Mouse (Mus musculus) granulocyte monocyte progenitor cell, adult 5-6 weeks (primary cell): ENCODE results near the gene Cyb5rl. TPM values are rescaled to one million over a fixed set of nuclear protein-coding genes. Genes with fewer than 3 reads are reported as not detected.

ENCODE experiments used
- total RNA-seq, 2 experiments: library from RNA; stranded (forward) in 1 of 2; stranded (reverse) in 1 of 2; fragments of 200-712, 200-1000 nt in 1 of 2; fragments of >200 nt in 1 of 2; fragmentation: Nextera tagmentation in 1 of 2; gene quantifications; 2 replicates each; pipeline ENCODE4 v1.2.3; 2014 to 2017

Cyb5rl gene
- total RNA-seq, 2 experiments from 2014 or later, result 8.8 to 10.9 TPM

Other genes with a start within 250 kb of the Cyb5rl start
- gene Ssbp3, start 156.3 kb upstream of the Cyb5rl start, total RNA-seq (2014; fragmentation: Nextera tagmentation), result 43.2 and 54.1 TPM in 2 replicates
- gene Ssbp3, start 156.3 kb upstream of the Cyb5rl start, total RNA-seq (2017), result 12.9 and 19.2 TPM in 2 replicates
- gene Mrpl37, start 120 bp upstream of the Cyb5rl start, total RNA-seq (2014; fragmentation: Nextera tagmentation), result 78.5 and 105 TPM in 2 replicates
- 56.6 and 61.0 TPM in 2 replicates for gene Mrpl37, start 120 bp upstream of the Cyb5rl start, total RNA-seq (2017)
- not detected in 2 replicates for gene Cdcp2, start 29.9 kb downstream of the Cyb5rl start, total RNA-seq (2014; fragmentation: Nextera tagmentation)
- not detected in 2 replicates for gene Cdcp2, start 29.9 kb downstream of the Cyb5rl start, total RNA-seq (2017)
- 154 and 171 TPM in 2 replicates for gene Tmem59, start 111.4 kb downstream of the Cyb5rl start, total RNA-seq (2014; fragmentation: Nextera tagmentation)
- 140 and 182 TPM in 2 replicates for gene Tmem59, start 111.4 kb downstream of the Cyb5rl start, total RNA-seq (2017)
- 17.6 and 36.5 TPM in 2 replicates for gene Tceanc2, start 112.1 kb downstream of the Cyb5rl start, total RNA-seq (2014; fragmentation: Nextera tagmentation)
- 23.3 and 28.8 TPM in 2 replicates for gene Tceanc2, start 112.1 kb downstream of the Cyb5rl start, total RNA-seq (2017)
- not detected in 2 replicates for gene Ldlrad1, start 142.2 kb downstream of the Cyb5rl start, total RNA-seq (2014; fragmentation: Nextera tagmentation)
- not detected in 2 replicates for gene Ldlrad1, start 142.2 kb downstream of the Cyb5rl start, total RNA-seq (2017)
- 20.4 and 21.8 TPM in 2 replicates for gene Lrrc42, start 186.5 kb downstream of the Cyb5rl start, total RNA-seq (2014; fragmentation: Nextera tagmentation)
- 2.5 and 4.7 TPM in 2 replicates for gene Lrrc42, start 186.5 kb downstream of the Cyb5rl start, total RNA-seq (2017)
- gene Hspb11, start 186.6 kb downstream of the Cyb5rl start, total RNA-seq (2014; fragmentation: Nextera tagmentation), result 7.8 and 18.0 TPM in 2 replicates
- gene Hspb11, start 186.6 kb downstream of the Cyb5rl start, total RNA-seq (2017), result 7.9 and 14.2 TPM in 2 replicates
- gene Dio1, start 240.2 kb downstream of the Cyb5rl start, total RNA-seq (2014; fragmentation: Nextera tagmentation), result not detected in 2 replicates
- gene Dio1, start 240.2 kb downstream of the Cyb5rl start, total RNA-seq (2017), result not detected in 2 replicates
- gene Yipf1, start 247.4 kb downstream of the Cyb5rl start, total RNA-seq (2014; fragmentation: Nextera tagmentation), result 44.1 and 53.5 TPM in 2 replicates
- gene Yipf1, start 247.4 kb downstream of the Cyb5rl start, total RNA-seq (2017), result 32.0 and 38.8 TPM in 2 replicates